Mouse (Mus musculus) cerebellum, postnatal 36 days (tissue): ENCODE data around the gene Nr1h2.
A peak's percentile ranks its signal among the peaks of the same experiment; 100 is the strongest.

Source experiments
- DNase-seq, 2 experiments: peaks; one replicate each; pipeline ENCODE4 v3.0.0; 2021 to 2022; ENCODE audit warnings: mixed read lengths in 2 of 2

The Nr1h2 gene

DNA sequence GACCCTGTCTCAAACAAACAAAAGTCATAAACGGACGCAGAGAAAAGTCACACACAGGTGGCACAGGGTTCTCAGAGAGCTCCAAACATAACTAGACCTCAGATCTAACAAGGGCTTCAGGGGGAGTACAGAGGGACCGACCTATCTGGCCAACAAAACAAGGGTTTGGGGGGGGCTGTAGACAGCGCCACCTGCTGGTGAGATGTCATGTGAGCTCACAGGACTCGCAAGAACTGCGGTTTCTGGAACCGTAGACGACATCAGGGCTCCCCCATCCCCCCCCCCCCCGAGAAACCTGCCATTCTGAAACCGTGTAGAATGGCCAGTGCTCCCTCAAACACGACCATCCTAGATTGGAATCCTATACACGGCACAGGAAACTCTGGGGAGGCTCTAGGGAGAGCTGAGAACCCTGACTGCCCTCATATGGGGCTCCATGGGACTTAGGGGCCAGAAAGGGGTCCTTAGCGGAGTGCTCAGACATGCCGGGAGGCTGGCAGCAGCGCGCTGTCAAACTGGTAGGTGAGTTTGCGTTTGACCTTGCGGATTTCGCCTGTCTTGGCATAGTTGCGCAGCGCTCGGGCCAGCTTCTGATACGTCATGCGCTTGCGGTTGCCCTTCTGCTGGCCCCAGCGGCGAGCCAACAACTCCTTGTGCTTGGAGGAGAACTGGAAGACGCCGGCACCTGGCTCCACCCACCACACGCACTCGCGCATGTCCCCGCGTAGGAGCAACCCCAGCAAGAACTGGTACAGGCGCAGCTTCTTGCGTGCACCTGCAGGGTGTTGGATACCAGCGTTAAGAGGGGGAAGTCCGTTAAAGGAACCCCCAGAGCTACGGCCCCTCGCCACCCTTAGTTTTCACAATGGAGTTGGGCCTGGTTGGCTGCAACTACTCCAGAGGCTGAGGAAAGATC is 26.0 kb downstream of the Nr1h2 start:
- peak; percentile 77 to 81 for DNase-seq

GRCm38 (mm10) chr7:44526414-44527154 is 27.2 kb downstream of the Nr1h2 start:
- DNase-seq, result no peak

- peak; percentile 66 to 77 for DNase-seq
Measured at GRCm38 (mm10) chr7:44525126-44525832, 28.5 kb downstream of the Nr1h2 start.

GRCm38 (mm10) chr7:44524502-44524901 is 29.2 kb downstream of the Nr1h2 start, which contains the start of gene Mybpc2:
Gene Mybpc2 (minus strand): TSS chr7:44524656.
- DNase-seq, result no peak

DNA sequence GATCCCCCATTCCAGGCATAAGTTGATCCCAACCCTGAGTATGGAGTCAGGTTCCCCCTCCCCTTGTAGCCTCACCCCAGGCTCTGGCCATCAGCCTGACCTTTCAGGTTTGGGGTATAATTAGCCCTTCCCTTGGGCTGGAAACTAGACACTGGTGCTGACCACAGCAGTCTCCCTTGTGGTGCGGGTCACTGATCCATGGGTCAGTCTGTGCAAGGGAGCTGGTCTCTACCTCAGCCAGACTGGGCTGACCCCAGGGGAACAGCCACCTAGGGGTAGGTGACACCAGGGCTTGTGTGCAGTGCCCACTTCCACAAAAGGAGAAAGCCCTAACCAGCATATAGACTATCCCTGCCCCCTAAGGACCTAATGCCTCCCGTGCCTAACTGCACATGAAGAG is 30.7 kb downstream of the Nr1h2 start:
- DNase-seq, result no peak

- DNase-seq, result peak; percentile 71
Measured at GRCm38 (mm10) chr7:44521710-44522109, 32.0 kb downstream of the Nr1h2 start.

GRCm38 (mm10) chr7:44520990-44521389 is 32.8 kb downstream of the Nr1h2 start:
- DNase-seq, result no peak

- DNase-seq, result no peak
Measured at GRCm38 (mm10) chr7:44519240-44519913, 34.4 kb downstream of the Nr1h2 start.

DNA sequence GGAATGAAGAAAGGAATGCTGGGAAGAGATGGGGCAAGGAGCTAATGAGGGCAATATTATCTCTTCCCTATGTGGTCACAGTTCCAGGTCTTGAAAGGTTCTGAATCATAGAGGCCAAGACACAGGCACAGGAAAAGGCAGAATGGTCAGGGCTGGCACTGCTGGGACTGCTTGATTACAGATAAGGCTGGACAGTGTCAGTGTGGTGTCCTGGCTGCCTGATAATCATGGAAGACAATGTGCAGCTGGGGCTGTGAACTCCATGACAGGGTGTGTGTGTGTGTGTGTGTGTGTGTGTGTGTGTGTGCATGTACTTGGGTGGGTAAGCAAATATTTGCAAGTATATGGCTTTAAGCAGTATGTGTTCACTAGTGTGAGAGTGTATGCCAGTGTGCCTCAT is 46.3 kb downstream of the Nr1h2 start:
- no peak for DNase-seq

GRCm38 (mm10) chr7:44501563-44502115 is 52.1 kb downstream of the Nr1h2 start:
- DNase-seq, result peak; percentile 80 to 84

DNA sequence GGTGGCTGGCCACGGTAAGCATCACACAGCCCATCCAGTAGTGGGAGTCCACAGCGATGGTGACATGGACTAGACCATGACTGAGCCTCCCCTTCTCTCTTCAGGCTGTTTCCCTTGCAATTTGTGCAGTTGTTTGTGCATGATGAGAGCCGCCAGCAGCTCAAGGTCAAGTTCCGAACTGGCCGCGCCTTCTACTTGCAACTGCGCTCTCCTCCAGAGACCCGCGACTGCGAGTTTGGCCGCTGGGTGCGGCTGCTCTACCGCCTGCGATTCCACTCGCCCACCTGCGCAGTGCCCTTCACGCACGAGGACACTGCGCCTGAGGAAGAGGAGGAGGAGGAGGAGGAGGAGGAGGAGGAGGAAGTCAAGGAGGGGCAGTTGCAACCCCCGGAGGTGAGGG is 53.7 kb downstream of the Nr1h2 start:
- DNase-seq, result no peak
